Mouse (Mus musculus) adrenal gland, adult 2 months (tissue): ENCODE measurements around the gene Tnip1. TPM values are rescaled to one million over a fixed set of nuclear protein-coding genes. Genes with fewer than 3 reads are reported as not detected.

Source experiments
- DNase-seq: peaks from one replicate; pipeline ENCODE4 v3.0.0; 2021
- polyA plus RNA-seq: library from polyadenylated mRNA; depleted of rRNA; stranded (reverse); fragments of >200 nt; gene quantifications from 2 replicates; pipeline ENCODE4 v1.2.3, GENCODE M21; 2012; rRNA removed
- total RNA-seq, 2 experiments: library from RNA; stranded (reverse); gene quantifications; 2 replicates each; pipeline ENCODE4 v1.2.3; 2021

The Tnip1 gene
- total and polyA plus RNA-seq, 3 experiments = 59.0 to 88.8 (median 82.2) TPM

GRCm38 (mm10) chr11:54879434-54879833 lies 83.3 kb downstream of the Tnip1 start:
- DNase-seq = peak; percentile 61

DNA sequence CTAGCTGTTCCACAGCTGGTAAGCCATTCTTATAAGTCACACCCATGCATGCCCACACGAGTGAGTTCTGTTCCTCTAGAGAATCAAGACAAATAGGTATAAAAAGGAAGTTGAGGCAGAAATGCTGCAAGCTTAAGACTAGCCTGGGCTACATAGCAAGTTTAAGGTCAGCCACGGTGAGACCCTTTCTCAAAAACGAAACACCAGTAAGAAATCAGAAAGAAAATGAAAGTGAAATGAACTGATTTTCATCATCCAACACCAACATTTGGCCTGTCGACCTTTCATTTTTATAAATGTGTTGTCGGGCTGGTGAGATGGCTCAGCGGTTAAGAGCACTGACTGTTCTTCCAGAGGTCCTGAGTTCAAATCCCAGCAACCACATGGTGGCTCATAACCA lies 83.8 kb downstream of the Tnip1 start:
- no peak for DNase-seq

DNA sequence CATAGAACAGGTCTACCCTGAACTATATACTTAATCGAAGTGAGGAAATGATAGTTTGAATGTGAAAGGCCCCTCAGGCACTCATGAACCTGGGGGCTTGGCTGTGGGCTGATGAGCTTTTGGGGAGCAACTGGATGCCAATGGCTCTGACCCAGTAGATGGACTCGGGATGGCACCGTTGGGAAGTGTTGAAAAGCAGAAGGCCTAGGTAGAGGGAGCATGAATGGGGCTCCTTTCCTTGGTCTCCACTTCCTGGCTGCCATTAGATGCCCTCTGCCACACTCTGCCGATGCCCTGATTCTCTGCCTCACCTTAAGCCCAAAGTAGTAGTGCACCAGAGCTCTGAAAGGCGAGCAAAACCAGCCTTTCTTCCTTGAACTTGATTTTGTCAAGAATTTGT lies 86.7 kb downstream of the Tnip1 start:
- no peak for DNase-seq

DNA sequence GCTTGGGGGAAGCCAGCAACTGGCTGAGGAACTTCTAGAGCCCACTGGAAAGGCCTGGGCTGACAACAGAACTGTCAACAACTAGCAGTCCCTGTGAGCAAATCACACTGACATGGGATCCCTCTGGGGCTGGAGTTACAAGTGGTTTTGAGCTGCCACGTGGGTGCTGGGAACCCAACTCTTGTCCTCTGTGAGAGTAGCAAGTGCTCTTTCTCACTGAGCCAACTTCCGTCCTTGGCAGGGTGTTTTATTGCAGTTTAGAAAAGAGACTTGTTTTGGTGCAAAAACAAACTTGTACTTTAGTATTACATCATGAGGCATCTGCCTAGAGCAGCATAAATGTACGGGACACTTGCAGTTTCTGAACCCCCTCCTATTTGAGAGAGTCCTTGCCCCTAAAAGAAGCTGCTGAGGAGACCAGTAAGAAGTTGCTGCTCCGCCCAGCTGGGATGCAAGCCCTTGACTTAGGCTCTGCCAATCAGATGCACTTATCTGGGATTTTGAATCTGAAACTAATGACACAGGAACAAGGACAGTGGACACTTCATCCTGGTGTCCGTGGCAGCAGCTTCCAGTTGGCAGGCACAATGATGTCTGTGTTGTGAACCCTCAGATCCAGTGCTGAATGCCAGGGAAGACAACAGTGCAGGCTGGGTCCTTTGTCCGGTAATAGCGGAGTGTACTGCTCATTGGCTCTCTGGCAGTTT lies 90.7 kb downstream of the Tnip1 start:
- peak; percentile 71 for DNase-seq

DNA sequence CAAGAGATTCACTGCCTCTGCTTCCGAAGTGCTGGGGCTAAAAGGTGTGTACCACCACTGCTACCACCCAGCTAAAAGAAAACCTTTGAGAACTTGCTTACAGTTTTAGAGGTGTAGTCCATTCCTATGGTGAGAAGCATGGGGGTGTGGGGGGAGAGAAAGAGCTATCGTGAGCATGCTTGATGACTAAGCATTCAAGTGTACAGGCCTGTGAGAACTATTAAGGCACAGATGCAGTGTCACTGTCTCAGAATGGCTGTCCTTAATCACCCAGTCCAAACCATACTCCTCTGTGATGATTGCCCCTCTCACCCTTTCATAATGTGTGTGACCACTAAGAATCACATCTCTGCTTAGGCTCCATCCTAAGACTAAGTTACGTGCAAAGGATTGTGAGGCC lies 93.4 kb downstream of the Tnip1 start:
- no peak for DNase-seq

- no peak for DNase-seq
Observed at GRCm38 (mm10) chr11:54868445-54868844, 94.3 kb downstream of the Tnip1 start.

DNA sequence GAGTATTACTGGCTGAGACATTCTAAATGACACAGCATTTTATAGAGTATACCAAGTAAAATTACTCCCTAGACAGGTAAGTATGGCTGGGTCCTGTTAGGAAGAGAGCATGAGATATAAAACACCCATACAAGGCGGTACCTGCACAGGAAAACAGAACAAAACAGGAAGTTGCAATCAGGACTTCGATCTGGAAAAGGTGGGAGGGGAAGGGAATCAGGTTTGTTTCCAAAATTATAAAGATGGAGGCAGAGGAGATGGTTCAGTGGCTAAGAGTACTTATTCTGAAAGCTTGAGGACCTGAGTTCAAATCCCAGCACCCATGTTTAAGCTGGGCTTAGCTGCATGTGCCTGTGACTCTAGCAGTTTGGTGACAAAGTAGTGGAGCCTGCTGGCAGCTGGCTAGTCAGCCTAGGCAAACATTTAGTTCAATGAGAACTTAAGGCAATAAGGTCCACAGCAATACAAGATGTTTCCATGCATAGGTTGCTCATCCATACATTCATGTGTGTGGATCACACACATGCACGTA lies 94.7 kb downstream of the Tnip1 start:
- DNase-seq = peak; percentile 14

DNA sequence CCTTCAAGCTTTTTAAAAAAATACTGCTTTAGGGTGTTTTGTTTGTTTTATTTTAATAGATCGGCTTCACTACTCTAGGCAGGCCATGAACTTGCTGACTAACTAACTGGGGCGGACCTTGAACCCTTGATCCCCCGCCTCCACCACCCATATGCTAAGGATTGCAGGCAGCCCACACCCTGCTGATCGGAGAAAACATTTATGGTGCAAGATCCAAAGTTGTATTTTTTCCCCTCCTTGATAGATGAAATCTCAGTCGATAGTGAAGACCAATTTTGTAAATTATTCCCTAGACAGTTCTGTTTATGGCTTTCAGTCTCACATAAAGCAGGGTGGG lies 95.7 kb downstream of the Tnip1 start:
- DNase-seq = no peak

DNA sequence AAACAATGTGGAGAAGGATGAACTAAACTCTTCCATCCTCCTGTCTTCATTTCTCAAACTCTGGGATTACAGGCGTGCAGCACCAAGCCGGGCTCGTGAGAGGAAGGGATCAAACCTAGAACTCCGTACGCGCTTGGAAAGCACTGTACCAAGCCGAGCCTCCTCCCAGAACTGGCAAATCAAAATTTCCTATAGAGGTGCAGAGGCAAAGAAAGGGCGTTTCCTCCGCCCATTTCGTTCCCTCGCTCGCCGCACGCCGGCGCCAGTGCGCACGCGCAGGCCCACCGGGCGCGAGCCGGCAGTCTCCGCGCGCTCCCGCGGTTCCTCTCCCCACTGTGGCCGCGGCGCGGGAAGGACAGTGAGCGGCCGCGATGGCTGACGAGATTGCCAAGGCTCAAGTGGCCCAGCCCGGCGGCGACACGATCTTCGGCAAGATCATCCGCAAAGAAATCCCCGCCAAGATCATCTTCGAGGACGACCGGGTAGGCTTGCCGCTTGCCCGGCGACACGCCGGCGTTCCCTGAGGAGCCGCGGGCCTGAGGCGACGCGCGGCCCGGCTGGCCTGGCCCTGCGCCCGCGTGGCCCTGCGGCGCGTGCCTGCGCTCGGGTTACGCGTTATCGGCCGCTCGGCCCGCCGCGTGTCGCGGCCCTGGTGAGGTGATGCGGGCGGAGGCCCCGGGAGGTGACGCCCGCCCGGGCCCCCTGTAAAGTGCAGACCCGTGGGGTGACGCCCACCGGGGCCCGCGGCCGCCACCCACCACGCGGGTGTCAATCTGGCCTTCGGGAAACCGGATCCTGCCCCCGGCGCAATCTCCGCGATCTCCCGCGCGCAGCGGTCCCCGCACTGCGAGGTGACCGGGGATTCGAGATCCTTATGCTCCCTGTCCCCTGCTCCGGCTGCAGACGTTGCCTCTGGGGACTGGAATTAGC lies 96.3 kb downstream of the Tnip1 start, which contains the start of gene Hint1:
Gene Hint1 (plus strand): TSS at position 265 of the 930 bp plus-strand sequence.
- peak; percentile 97 for DNase-seq

- no peak for DNase-seq
Observed at GRCm38 (mm10) chr11:54865330-54866085, 97.2 kb downstream of the Tnip1 start.

DNA sequence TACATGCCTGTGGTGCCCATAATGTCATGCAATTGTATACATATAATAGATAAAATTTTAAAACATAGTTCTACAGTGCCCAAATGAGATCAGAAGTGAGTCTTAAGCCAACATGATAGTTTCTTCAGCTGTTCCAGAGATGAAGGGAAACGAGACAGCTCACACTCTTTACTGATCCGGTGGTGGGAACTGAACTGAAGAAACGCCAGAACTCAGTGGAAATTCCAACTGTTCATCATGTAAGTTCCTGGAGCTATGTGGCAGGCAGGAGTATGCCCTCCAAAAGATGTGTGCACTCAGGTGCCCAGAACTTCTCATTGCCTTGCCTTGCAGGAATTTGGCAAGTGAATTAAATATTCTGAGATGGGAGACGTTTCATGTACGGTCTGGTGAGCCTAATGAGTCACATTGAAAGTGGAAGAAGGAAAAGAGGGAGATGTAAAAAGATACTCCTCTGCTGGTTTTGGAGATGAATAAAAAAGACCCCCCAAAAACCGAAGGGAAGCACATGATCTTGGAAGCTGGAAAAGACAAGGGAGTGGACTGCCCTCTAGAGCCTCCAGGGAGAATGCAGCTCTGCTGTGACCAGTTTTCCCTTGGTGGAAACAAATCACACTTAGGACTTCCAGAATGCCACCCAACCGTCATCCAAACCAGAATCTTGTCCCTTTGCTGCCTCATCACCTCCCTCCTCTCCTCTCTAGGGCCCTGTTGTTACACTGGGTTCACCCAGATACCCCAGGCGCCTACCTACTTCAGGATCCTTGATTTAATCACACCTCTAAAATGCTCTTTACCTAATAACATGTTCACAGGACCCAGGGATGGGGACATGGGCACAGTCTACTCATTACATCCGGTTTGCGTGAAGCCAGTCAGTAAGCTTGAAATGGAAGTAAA lies 99.8 kb downstream of the Tnip1 start:
- DNase-seq = peak; percentile 48

DNA sequence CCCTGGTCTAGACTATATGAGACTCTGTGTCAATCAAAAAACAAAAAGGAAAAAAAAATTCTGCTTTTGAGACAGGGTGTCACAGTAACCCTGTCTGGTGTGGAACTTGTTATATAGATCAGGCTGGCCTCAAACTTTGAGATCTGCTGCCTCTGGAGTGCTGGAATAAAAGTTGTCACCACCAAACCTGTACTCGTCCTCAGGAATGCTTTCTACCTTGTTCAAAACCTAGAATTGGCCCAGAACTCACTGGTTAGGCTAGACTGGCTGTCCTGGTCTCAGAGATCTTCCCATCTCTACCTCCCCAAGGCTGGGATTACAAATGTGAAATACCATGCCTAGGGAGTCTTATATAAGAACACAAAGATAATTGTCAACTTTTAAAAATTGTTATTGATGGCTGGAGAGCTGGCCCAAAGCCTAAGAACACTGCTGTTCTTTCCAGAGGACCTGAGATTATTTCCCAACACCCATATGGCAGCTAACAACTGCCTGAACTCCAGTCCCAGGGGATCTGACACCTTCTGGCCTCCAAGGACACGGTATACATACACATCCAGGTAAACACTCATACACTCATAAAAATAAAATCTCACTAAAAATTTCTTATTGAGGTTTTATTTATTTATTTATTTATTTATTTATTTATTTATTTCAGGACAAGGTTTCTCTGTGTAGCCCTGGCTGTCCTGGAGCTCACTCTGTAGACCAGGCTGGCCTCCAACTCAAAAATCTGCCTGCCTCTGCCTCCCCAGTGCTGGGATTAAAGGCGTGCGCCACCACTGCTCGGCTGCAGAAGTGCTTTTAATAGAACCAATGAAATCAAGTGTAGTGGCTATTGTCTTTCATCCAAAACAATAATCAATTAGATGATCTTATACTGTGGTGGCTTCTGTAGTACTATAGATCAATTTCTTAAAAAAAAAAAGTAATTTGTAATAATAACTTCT lies 101.0 kb downstream of the Tnip1 start:
- no peak for DNase-seq

Other genes starting within 250 kb of the Tnip1 start
- gene Cdc42se2, start 175.2 kb downstream of the Tnip1 start, total RNA-seq = 10 to 100 TPM; 16.3 to 24.2 TPM
- 9.8 and 11.6 TPM in 2 replicates for gene Cdc42se2, start 175.2 kb downstream of the Tnip1 start, polyA plus RNA-seq
- gene Lyrm7, start 102.0 kb downstream of the Tnip1 start, total RNA-seq = 10 to 100 TPM; 14.3 to 20.8 TPM
- gene Lyrm7, start 102.0 kb downstream of the Tnip1 start, polyA plus RNA-seq = 0.27 and 0.38 TPM in 2 replicates
- gene Hint1, start 96.5 kb downstream of the Tnip1 start, total RNA-seq = 100 to 1,000 TPM; 339 to 391 TPM
- gene Hint1, start 96.5 kb downstream of the Tnip1 start, polyA plus RNA-seq = 610 and 630 TPM in 2 replicates
- gene Gpx3, start 60.5 kb downstream of the Tnip1 start, total RNA-seq = 100 to 1,000 TPM; 580 to 729 TPM
- 256 and 331 TPM in 2 replicates for gene Gpx3, start 60.5 kb downstream of the Tnip1 start, polyA plus RNA-seq
- 100 to 1,000 TPM; 116 to 185 TPM for gene Anxa6, start 70.5 kb upstream of the Tnip1 start, total RNA-seq
- gene Anxa6, start 70.5 kb upstream of the Tnip1 start, polyA plus RNA-seq = 54.6 and 58.7 TPM in 2 replicates
- gene Ccdc69, start 115.2 kb upstream of the Tnip1 start, total RNA-seq = 10 to 100 TPM in 1 of 2 experiments, 1 to 10 TPM in 1; 9.5 to 14.8 TPM
- gene Ccdc69, start 115.2 kb upstream of the Tnip1 start, polyA plus RNA-seq = 1.9 and 2.1 TPM in 2 replicates
- gene Gm2a, start 135.2 kb upstream of the Tnip1 start, total RNA-seq = 100 to 1,000 TPM; 232 to 283 TPM
- gene Gm2a, start 135.2 kb upstream of the Tnip1 start, polyA plus RNA-seq = 146 and 187 TPM in 2 replicates
- not detected for gene Slc36a3, start 188.8 kb upstream of the Tnip1 start, total RNA-seq
- 0.16 TPM in 1 of 2 replicates, not detected in the other for gene Slc36a3, start 188.8 kb upstream of the Tnip1 start, polyA plus RNA-seq
- gene Slc36a2, start 222.2 kb upstream of the Tnip1 start, total RNA-seq = 100 to 1,000 TPM in 1 of 2 experiments, 10 to 100 TPM in 1; 93.6 to 146 TPM
- gene Slc36a2, start 222.2 kb upstream of the Tnip1 start, polyA plus RNA-seq = 144 and 233 TPM in 2 replicates
- gene Slc36a1, start 241.4 kb upstream of the Tnip1 start, total RNA-seq = 10 to 100 TPM; 15.9 to 18.7 TPM
- 16.4 and 21.5 TPM in 2 replicates for gene Slc36a1, start 241.4 kb upstream of the Tnip1 start, polyA plus RNA-seq